ENCODE assay signal across 14 mouse cellular contexts in the genomic region with DNA sequence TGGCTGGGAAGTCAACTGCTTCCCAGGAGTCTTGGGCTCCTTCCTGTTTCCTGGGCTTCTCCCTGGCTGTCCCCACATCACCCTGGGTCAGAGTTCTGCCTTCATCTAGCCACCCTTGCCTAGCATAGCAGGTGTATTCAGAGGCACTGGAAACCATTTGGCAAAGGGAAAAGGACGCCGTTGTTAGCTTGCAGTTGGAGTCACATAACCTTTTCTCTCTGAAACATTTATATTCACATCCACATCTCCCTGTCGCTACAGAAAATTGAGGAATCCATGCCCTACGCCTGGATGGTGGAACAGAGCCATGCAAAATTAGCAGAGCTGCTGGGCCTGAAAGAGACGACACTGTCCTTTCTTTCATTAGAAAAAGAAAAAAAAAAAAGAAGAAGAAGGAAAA. TPM values are rescaled to one million over a fixed set of nuclear protein-coding genes. Genes with fewer than 3 reads are reported as not detected.
A peak's percentile ranks its signal among the peaks of the same experiment; 100 is the strongest.
DNase-seq lines count a peak whose midpoint lies in the region; ATAC-seq and TF ChIP-seq lines count a peak whose summit lies in the region.
"Had no signal": no experiment of that assay in that cellular context is flagged by ENCODE, and none has a peak within 500 bp of the region (broad histone marks: within the 10 kb centered on the region; RNA-seq: fewer than 3 reads in every experiment).

No protein-coding gene starts in this region.

- no peaks in the 10 kb centered on the region for H3K9me3 ChIP-seq in hindbrain, embryonic 15.5 days
- no peaks in the 10 kb centered on the region for H3K9me3 ChIP-seq in hindbrain, embryonic 12.5 days (replicated peaks)
- no peaks in the 10 kb centered on the region for H3K9me3 ChIP-seq in forebrain, postnatal 0 days (ENCODE audit: low read length)
- H3K9me3 ChIP-seq: heart, embryonic 12.5 days; limb, embryonic 10.5 days had no signal

- DNase-seq in brain, embryonic 14.5 days (ENCODE audit: low read depth) = peak; percentile 87
- DNase-seq in forebrain, postnatal 0 days = peak; percentile 44
- DNase-seq in left cerebral cortex, postnatal 25 days (ENCODE audit: low spot score in 2 of 2) = peak; percentile 12 to 57
- no peak for DNase-seq in adrenal gland, postnatal 36 days
- DNase-seq: gastrocnemius, postnatal 25 days; lung, postnatal 36 days; thymus, postnatal 36 days had no signal

- no peak for TF ChIP-seq CTCF in brain, embryonic 14.5 days (IDR thresholded peaks at IDR 0.05; ENCODE audit: borderline replicate concordance, extremely low read depth, insufficient read depth, insufficient read length)
- no peak for TF ChIP-seq CTCF in forebrain, postnatal 0 days (IDR thresholded peaks at IDR 0.05; ENCODE audit: low read depth)

- H3K27ac ChIP-seq in hindbrain, embryonic 15.5 days (replicated peaks) = peak overlapping the region; percentile 38
- H3K27ac ChIP-seq in hindbrain, embryonic 12.5 days = no peak overlapping the region
- no peak overlapping the region for H3K27ac ChIP-seq in forebrain, postnatal 0 days (ENCODE audit: low read depth, low read length)
- H3K27ac ChIP-seq: kidney, postnatal 0 days; limb, embryonic 10.5 days; liver, embryonic 14.5 days had no signal

- intact Hi-C loops in left cerebral cortex, postnatal 25 days (cut with DNase I) = no loop called here

- no peak for TF ChIP-seq POLR2A in brain, embryonic 14.5 days (IDR thresholded peaks at IDR 0.05; ENCODE audit: borderline replicate concordance, extremely low read depth, insufficient read depth, insufficient read length, poor library complexity, severe bottlenecking)

- no peaks in the 10 kb centered on the region for H3K27me3 ChIP-seq in hindbrain, embryonic 15.5 days
- H3K27me3 ChIP-seq in hindbrain, embryonic 12.5 days = 0 out of 2 replicates have a peak, but pooled peaks cover 5% of the 10 kb centered on the region
- H3K27me3 ChIP-seq in forebrain, postnatal 0 days (ENCODE audit: insufficient read depth, low read length) = no peaks in the 10 kb centered on the region

- no peak overlapping the region for H3K4me2 ChIP-seq in hindbrain, embryonic 15.5 days
- H3K4me2 ChIP-seq in hindbrain, embryonic 12.5 days (replicated peaks) = no peak overlapping the region
- no peak overlapping the region for H3K4me2 ChIP-seq in forebrain, postnatal 0 days (ENCODE audit: low read depth)
- H3K4me2 ChIP-seq: heart, embryonic 12.5 days had no signal

- peaks cover 11% of the 10 kb centered on the region for H3K4me1 ChIP-seq in hindbrain, embryonic 15.5 days (replicated peaks)
- peaks cover 4% of the 10 kb centered on the region; the same call in 1 of the 2 replicates for H3K4me1 ChIP-seq in hindbrain, embryonic 12.5 days
- peaks cover 4% of the 10 kb centered on the region; the same call in 1 of the 2 replicates for H3K4me1 ChIP-seq in forebrain, postnatal 0 days (ENCODE audit: insufficient read depth)
- H3K4me1 ChIP-seq: heart, embryonic 12.5 days; limb, embryonic 10.5 days had no signal

- no peak overlapping the region for H3K4me3 ChIP-seq in hindbrain, embryonic 15.5 days
- no peak overlapping the region for H3K4me3 ChIP-seq in hindbrain, embryonic 12.5 days
- H3K4me3 ChIP-seq in forebrain, postnatal 0 days (ENCODE audit: low read depth, low read length) = no peak overlapping the region
- H3K4me3 ChIP-seq: heart, embryonic 12.5 days; limb, embryonic 10.5 days had no signal

- no peaks in the 10 kb centered on the region for H3K36me3 ChIP-seq in hindbrain, embryonic 15.5 days
- no peaks in the 10 kb centered on the region for H3K36me3 ChIP-seq in hindbrain, embryonic 12.5 days
- H3K36me3 ChIP-seq in forebrain, postnatal 0 days (ENCODE audit: insufficient read depth) = no peaks in the 10 kb centered on the region
- H3K36me3 ChIP-seq: heart, embryonic 12.5 days; limb, embryonic 10.5 days had no signal

- ATAC-seq in hindbrain, embryonic 15.5 days (ENCODE audit: low FRiP score, low read depth) = peak; percentile 86
- ATAC-seq in hindbrain, embryonic 12.5 days (ENCODE audit: low FRiP score) = no peak
- ATAC-seq in forebrain, postnatal 0 days = peak; percentile 71
- ATAC-seq in erythroblast, adult 5-6 weeks (replicated peaks; ENCODE audit: low FRiP score, poor library complexity, severe bottlenecking) = no peak

- H3K9ac ChIP-seq in hindbrain, embryonic 15.5 days = no peak overlapping the region
- no peak overlapping the region for H3K9ac ChIP-seq in hindbrain, embryonic 12.5 days
- no peak overlapping the region for H3K9ac ChIP-seq in forebrain, postnatal 0 days
- H3K9ac ChIP-seq: heart, embryonic 12.5 days; liver, embryonic 14.5 days had no signal

- WGBS in hindbrain, embryonic 15.5 days = 31% methylated on average over 5 of the region's 5 CpGs
- 46% methylated on average over 5 of the region's 5 CpGs for WGBS in hindbrain, embryonic 12.5 days
- WGBS in forebrain, postnatal 0 days = 20% methylated on average over 5 of the region's 5 CpGs

RNA-seq across cellular contexts. Expression of a gene that starts 17.7 kb away (rescaled TPM):
- 0.36 and 0.38 TPM in 2 replicates for polyA plus RNA-seq in hindbrain, embryonic 15.5 days (2015; fragmentation: Nextera tagmentation; extraction: Ambion mirVana)
- 0.94 and 1.8 TPM in 2 replicates for polyA plus RNA-seq in hindbrain, embryonic 12.5 days (2016; fragmentation: Nextera tagmentation; extraction: Ambion mirVana)
- polyA plus RNA-seq in brain, embryonic 14.5 days (2012; rRNA removed) = 0.63 and 0.71 TPM in 2 replicates
- total RNA-seq in forebrain, postnatal 0 days (2014; rRNA removed) = 0.43 and 0.46 TPM in 2 replicates
- polyA plus RNA-seq in forebrain, postnatal 0 days (2015; fragmentation: Nextera tagmentation; extraction: Ambion mirVana) = 0.31 and 0.36 TPM in 2 replicates
- total RNA-seq in left cerebral cortex, postnatal 25 days (2021) = under 1 TPM; 0.09 to 0.21 TPM
- total RNA-seq in adrenal gland, postnatal 36 days (2021) = under 1 TPM; 0.17 to 0.26 TPM
- 0.63 TPM in 1 of 2 replicates, not detected in the other for total RNA-seq in erythroblast, adult 5-6 weeks (2015; ENCODE audit: low replicate concordance)
- total RNA-seq in erythroblast, adult 5-6 weeks (2017; ENCODE audit: low replicate concordance) = 1.1 TPM in 2 replicates

Comparison
In these comparisons a context has a peak if more than half of its experiments do, and no peak if none do; other contexts are left out.
1. ATAC-seq: peak in hindbrain, embryonic 15.5 days (single experiment) and forebrain, postnatal 0 days (single experiment); none in hindbrain, embryonic 12.5 days (single experiment) and erythroblast, adult 5-6 weeks (single experiment).
2. DNase-seq: peak in brain, embryonic 14.5 days (single experiment), forebrain, postnatal 0 days (single experiment) and left cerebral cortex, postnatal 25 days (2 of 2); none in adrenal gland, postnatal 36 days (0 of 2).